Mouse (Mus musculus) cerebellum, adult 11-12 months (tissue): ENCODE results near the gene Srp54c.
"Not testable (repeated sequence)": the region's sequence is repeated elsewhere in the genome, so short reads cannot be mapped to it uniquely, and the experiment has no call there.

Source experiments
- DNase-seq: peaks from one replicate; pipeline ENCODE4 v3.0.0; 2022

Gene Srp54c

GRCm38 (mm10) chr12:55229626-55230519 lies at the start of gene Srp54c:
Srp54c (plus strand) TSS chr12:55230168.
- DNase-seq, result not testable (repeated sequence)

- DNase-seq, result not testable (repeated sequence)
Observed at GRCm38 (mm10) chr12:55187686-55188085, 42.3 kb upstream of the Srp54c start.

DNA sequence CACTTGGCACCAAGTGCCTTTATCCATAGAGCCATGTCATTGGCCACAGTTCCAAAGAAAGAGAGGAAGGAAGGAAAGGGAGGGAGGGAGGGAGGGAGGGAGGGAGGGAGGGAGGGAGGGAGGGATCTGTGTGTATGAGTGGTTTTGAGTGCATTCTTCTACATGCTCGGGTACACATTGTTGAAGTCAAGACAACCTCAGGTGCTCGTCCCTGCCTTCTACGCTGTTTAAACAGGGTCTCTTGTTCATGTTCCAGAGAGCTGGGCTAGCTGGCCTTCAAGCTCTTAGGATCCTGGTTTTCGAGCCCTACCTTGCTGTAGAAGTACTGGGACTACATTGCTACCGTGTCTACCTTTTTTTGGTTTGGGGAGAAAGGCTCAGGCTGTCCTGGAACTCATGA lies 40.8 kb upstream of the Srp54c start:
- DNase-seq, result not testable (repeated sequence)

DNA sequence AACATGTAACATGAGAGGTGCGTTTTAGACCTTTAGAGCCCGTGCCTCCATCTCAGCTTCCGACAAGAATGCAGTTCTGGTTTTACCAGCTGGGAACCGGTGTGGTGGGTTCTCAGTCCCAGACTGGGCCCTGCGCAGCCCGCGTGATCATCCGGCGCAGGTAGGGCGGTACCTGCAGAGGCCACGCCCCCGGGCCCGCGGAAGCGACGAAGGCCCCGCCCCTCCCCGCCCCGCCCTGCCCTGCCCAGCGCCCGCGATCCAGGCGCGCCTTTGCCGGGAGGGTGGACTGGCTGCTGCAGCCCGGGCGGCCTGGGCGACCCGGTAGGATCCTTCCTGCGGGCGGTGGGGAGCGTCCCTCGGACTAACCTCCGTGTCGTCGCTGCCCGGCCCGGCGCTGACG lies 30.7 kb upstream of the Srp54c start, which contains the start of gene 1700047I17Rik2:
1700047I17Rik2 (plus strand) TSS at position 287 of the 400 bp plus-strand sequence.
- DNase-seq, result not testable (repeated sequence)

- DNase-seq, result not testable (repeated sequence)
Observed at GRCm38 (mm10) chr12:55199799-55200198, 30.2 kb upstream of the Srp54c start.

- not testable (repeated sequence) for DNase-seq
Observed at GRCm38 (mm10) chr12:55212944-55213343, 17.0 kb upstream of the Srp54c start.

DNA sequence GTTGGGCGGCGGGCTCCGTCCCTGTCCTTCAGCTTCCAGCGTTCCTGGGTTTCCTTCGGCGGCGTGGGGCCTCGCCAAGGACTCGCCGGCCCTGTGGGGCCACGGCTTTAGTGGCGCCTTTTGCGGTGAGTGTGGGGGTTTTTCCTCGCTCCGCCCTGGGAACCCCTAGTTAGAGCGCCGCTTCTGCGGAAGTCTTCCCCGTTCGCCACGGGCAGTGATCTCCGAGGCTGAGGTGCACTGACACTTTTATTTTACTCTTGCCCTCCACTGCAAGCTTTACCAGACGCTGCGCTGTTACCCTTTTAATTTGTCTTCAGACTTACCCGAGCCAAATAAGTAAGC lies 523 bp downstream of the Srp54c start:
- DNase-seq, result peak; percentile 5

GRCm38 (mm10) chr12:55242243-55242642 lies 12.3 kb downstream of the Srp54c start:
- DNase-seq, result not testable (repeated sequence)

DNA sequence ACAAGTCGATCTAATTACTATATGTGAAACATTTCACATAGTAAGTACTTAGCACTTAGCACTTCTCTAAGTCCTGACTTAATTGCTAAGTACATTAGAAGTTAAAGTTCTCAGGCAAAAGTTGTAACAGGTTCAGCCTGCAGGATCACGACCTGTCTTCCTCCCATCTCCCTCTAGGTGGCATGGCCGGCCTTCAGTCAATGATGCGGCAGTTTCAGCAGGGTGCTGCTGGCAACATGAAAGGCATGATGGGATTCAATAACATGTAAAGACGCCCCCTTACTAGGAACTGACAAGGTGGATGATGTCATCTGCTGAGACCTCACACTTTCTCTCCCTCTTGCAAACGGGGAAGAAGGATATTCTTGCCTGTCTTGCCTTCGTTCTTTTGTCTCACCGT lies 32.0 kb downstream of the Srp54c start:
- not testable (repeated sequence) for DNase-seq

DNA sequence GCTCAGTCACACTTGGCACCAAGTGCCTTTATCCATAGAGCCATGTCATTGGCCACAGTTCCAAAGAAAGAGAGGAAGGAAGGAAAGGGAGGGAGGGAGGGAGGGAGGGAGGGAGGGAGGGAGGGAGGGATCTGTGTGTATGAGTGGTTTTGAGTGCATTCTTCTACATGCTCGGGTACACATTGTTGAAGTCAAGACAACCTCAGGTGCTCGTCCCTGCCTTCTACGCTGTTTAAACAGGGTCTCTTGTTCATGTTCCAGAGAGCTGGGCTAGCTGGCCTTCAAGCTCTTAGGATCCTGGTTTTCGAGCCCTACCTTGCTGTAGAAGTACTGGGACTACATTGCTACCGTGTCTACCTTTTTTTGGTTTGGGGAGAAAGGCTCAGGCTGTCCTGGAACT lies 33.4 kb downstream of the Srp54c start:
- not testable (repeated sequence) for DNase-seq

- no peak for DNase-seq
Observed at GRCm38 (mm10) chr12:55272243-55272642, 42.3 kb downstream of the Srp54c start.

GRCm38 (mm10) chr12:55277583-55277982 lies 47.6 kb downstream of the Srp54c start:
- DNase-seq, result not testable (repeated sequence)

DNA sequence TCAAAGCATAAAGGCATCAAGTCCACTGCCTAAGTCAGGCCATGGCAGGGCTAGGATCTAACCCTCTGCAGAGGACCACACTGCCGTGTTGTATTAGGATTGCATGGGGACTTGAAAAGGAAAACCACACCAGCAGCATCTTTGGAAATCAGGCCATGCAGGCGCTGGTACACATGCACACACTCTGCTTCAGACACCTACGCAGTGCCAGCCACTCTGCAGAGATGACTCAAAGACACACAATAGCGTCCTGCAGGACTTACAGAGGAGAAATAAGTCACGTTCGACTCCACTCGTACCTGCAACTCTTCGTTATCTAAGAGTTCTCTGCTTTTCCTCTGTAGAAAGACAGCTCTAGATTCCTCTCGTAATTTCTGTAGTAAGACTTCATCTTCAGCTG lies 68.1 kb downstream of the Srp54c start:
- DNase-seq, result no peak

GRCm38 (mm10) chr12:55299336-55299735 lies 69.4 kb downstream of the Srp54c start, which contains the start of gene 1110008L16Rik:
1110008L16Rik (plus strand) TSS chr12:55299577.
- DNase-seq, result no peak

DNA sequence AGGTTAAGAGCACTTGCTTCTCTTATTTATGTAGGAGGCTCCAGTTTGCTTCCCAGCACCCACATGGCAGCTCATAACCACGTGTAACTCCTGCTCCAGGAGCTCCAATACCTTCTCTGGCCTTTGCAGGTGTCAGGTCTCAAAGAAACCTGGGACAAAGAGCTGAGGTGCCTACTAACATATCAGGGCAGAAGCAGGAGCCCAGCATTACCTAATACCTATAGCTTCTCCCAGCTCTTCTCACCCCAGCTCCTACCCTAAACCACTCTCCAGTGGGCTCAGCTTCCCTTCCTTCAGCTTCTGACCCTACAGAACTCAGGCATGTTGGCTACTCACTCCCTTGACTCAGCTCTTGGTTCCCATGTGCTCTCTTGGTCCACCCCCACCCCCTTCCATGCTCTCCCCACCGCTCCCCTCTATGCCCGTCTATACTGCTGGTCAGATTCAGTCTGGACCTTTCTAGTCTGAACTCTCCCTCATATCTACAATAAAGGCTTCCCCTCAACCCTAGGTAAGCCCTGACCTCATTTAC lies 70.9 kb downstream of the Srp54c start:
- no peak for DNase-seq

DNA sequence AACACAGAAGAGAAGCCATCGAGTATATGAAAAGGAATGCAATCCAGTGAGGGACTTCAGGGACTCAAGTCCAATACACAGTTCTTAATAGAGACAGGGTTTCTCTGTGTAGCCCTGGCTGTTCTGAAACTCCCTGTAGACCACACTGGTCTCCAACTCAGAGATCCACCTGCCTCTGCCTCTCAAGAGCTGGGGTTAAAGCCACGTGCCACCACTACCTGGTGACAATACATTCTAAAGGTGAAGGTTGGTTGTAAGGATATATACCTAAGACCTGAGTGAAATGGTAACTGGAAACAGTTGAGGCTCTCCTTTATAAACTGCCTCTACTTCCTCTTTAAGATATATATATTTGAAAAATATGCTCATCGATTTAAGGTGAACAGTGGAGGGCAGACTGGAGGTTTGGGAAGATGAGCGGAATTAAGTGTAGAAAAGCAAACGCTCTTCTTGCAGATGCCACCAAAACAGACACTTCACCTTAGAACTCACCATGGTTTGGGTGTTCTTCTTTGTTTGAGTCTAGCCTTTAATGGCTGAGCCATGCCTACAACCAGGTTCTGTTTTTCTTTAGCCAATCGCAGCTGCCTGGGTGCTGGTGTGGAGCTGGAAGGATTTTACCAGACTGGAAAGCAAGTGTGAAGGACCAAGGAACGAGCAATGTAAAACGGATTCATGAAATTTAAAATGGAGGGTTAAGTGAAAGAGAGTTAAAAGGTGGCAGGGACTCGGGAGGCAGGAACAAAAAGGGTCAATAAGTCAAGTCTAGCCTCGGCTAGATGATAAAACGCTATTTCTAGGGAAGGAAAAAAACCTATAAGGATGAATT lies 71.7 kb downstream of the Srp54c start:
- no peak for DNase-seq

DNA sequence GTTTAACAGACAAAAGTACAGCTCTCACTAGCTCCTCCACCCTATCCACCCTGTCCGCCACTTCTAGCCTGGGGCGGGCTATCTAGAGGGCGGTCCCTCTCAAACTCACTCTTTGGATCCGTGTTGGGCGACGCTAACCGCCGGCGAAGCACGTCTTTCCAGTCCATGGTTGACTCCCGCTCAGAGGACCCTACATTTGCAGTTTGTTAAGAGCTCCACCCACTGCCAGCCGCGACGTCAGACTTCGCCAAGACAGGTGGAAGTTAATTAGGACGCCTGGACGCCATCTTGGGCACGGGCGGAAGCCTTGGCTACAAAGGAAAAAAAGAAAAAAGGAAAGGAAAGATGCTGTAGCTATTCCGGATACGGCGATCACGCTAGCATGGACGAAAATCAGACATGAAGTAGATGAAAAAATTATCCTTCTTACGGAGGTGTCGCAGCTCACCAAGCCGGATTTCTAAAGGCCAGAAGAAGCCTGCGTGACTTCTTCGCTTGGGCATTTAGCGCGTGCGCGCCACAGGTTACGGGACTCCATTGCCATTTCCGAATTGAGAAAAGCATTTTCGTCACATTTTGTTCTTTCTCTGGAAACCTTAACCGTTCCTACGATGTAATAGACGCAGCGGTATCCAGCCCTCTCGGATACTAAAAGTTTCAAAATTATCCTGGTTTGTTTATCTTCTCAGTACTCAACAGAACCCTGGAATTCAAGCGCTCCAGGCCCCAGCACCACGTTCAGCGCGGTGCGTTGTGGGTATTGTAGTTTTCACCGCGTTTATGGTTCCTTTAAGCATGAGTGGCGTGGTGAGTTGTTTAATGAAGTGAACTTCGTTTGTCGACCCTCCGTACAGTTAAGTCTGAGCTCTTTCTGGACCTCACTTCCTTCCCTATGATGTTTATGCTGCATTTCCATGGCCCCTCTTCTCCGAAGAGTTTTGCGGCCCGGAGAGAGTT lies 72.8 kb downstream of the Srp54c start, which contains the start of gene Ppp2r3c:
Ppp2r3c (minus strand) TSS at position 514 of the 957 bp plus-strand sequence.
- DNase-seq, result peak; percentile 89

DNA sequence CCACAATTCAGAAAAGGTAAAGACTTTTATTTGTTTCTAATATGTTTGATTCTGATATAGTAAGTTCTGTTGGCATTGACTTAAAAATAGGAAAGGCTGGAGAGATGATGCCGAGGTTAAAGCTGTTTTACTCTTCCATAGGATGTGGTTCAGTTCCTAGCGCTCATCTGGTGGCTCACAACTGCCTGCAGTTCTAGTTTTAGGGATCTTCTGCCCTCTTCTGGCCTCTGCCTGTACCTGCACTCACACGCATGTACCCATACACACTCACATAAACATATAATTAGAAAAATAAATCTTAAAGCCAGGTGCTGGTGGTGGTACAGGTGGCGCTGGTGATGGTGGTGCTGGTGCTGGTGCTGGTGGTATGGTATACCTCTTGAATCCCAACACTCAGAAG lies 76.4 kb downstream of the Srp54c start:
- DNase-seq, result no peak

GRCm38 (mm10) chr12:55307566-55307965 lies 77.6 kb downstream of the Srp54c start:
- DNase-seq, result no peak

- DNase-seq, result no peak
Observed at GRCm38 (mm10) chr12:55308731-55309130, 78.8 kb downstream of the Srp54c start.

GRCm38 (mm10) chr12:55309501-55309900 lies 79.5 kb downstream of the Srp54c start:
- DNase-seq, result no peak

DNA sequence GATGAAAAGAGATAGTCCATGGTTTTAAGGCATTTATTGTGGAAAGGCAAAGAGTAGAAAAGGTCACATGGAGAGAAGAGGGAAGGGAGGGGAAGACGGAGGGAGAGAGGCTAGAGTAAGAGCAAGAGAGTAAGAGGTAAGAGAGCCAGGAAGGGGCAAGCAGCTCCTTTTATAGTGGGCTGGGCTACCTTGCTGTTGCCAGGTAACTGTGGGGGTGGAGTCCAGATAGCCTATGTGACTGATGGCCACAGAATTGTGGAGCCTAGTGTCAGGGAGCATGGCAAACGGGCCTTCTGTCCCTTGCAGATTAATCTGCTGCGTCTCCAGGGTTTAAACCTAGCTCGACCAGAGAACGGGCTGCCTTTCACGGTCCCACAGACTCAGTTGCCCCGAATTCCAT lies 81.9 kb downstream of the Srp54c start:
- DNase-seq, result no peak
